Mouse (Mus musculus) neural tube, embryonic 11.5 days (tissue): ENCODE results near the gene Cxcl15. TPM values are rescaled to one million over a fixed set of nuclear protein-coding genes. Genes with fewer than 3 reads are reported as not detected.
"Not testable (repeated sequence)": the region's sequence is repeated elsewhere in the genome, so short reads cannot be mapped to it uniquely, and the experiment has no call there.

Source experiments
- ATAC-seq: fragments of 200-750 bp; cut with Nextera tagmentation; 2 replicates; pipeline ENCODE4 v1.8.0; 2017; ENCODE audit warnings: moderate number of reproducible peaks, mild to moderate bottlenecking, moderate TSS enrichment, moderate library complexity; ENCODE audit not compliant: insufficient read depth, low FRiP score, low TSS enrichment
- DNase-seq: peaks from one replicate; pipeline ENCODE4 v3.0.0-alpha.2; 2015; ENCODE audit warnings: low spot score
- H3K27ac ChIP-seq: fragments of 300-500 bp; sonication (generic); 2 replicates; pipeline ENCODE4 v1.5.1; 2014; ENCODE audit warnings: low read depth, mild to moderate bottlenecking, low read length
- H3K27me3 ChIP-seq: fragments of 300-500 bp; sonication (generic); 2 replicates; pipeline ENCODE4 v1.6.1; 2014; ENCODE audit warnings: mild to moderate bottlenecking, low read length, mixed read lengths; ENCODE audit not compliant: control insufficient read depth, insufficient read depth
- H3K36me3 ChIP-seq: fragments of 300-500 bp; sonication (generic); 2 replicates; pipeline ENCODE4 v1.6.1; 2014; ENCODE audit warnings: mild to moderate bottlenecking, low read length, moderate library complexity, mixed read lengths; ENCODE audit not compliant: control insufficient read depth, insufficient read depth
- H3K4me1 ChIP-seq: fragments of 300-500 bp; sonication (generic); 2 replicates; pipeline ENCODE4 v1.6.1; 2014; ENCODE audit warnings: low read length, mixed read lengths; ENCODE audit not compliant: control insufficient read depth, insufficient read depth
- H3K4me2 ChIP-seq: fragments of 300-500 bp; sonication (generic); 2 replicates; pipeline ENCODE4 v1.6.1; 2014; ENCODE audit warnings: low read depth, mild to moderate bottlenecking, moderate library complexity
- H3K4me3 ChIP-seq: fragments of 300-500 bp; sonication (generic); 2 replicates; pipeline ENCODE4 v1.5.1; 2014; ENCODE audit warnings: low read depth, low read length
- H3K9ac ChIP-seq: fragments of 300-500 bp; sonication (generic); 2 replicates; pipeline ENCODE4 v1.6.1; 2014; ENCODE audit warnings: mild to moderate bottlenecking, low read length
- H3K9me3 ChIP-seq: fragments of 300-500 bp; sonication (generic); 2 replicates; pipeline ENCODE4 v1.6.1; 2016; ENCODE audit warnings: low read length; ENCODE audit not compliant: control insufficient read depth
- WGBS: fragments of 180-500 bp; shearing (Covaris S2); extraction: QIAGEN DNeasy Blood & Tissue Kit; methylation state at CpG from one replicate; pipeline ENCODE4 v1.1.7; 2014; 5-methylcytosine and 5-hydroxymethylcytosine counted together
- polyA plus RNA-seq: library from polyadenylated mRNA; unstranded; fragments of >200 nt; fragmentation: Nextera tagmentation; extraction: Ambion mirVana; gene quantifications from 2 replicates; pipeline ENCODE4 v1.2.1, GENCODE M21; 2014

Gene Cxcl15
- polyA plus RNA-seq, 1 experiment from 2014 or later, result 0.38 TPM

GRCm38 (mm10) chr5:90785659-90786588 is 8.4 kb upstream of the Cxcl15 start, which contains the start of gene Cxcl3:
Cxcl3 (plus strand) TSS chr5:90786103.
- Histone ChIP-seq H3K9me3 (no peaks in the 10 kb centered on the region), H3K4me1 (no peaks in the 10 kb centered on the region), H3K4me3 (peak within 1 kb of the TSS; percentile 8; the same call in 1 of the 2 replicates), H3K27me3 (no peaks in the 10 kb centered on the region), H3K9ac (no peak within 1 kb of the TSS), H3K27ac (no peak within 1 kb of the TSS), H3K4me2 (peak within 1 kb of the TSS; percentile 65), H3K36me3 (no peaks in the 10 kb centered on the region)
- 19% methylated on average over 26 of the region's 26 CpGs for WGBS
- peak; percentile 38 for DNase-seq
- ATAC-seq, result peak; percentile 80

- H3K4me2 ChIP-seq, result no peak overlapping the region
- H3K4me3 ChIP-seq, result no peak overlapping the region
- H3K36me3 ChIP-seq, result no peaks in the 10 kb centered on the region
- DNase-seq (no peak), ATAC-seq (no peak)
- no peak overlapping the region for H3K9ac ChIP-seq
- H3K27me3 ChIP-seq, result no peaks in the 10 kb centered on the region
- no peaks in the 10 kb centered on the region for H3K9me3 ChIP-seq
- no peak overlapping the region for H3K27ac ChIP-seq
- H3K4me1 ChIP-seq, result no peaks in the 10 kb centered on the region
- WGBS, result 81% methylated on average over 4 of the region's 4 CpGs
Measured at GRCm38 (mm10) chr5:90788114-90788513, 6.2 kb upstream of the Cxcl15 start.

- DNase-seq, result no peak
- Histone ChIP-seq H3K36me3 (no peaks in the 10 kb centered on the region), H3K4me2 (no peak overlapping the region), H3K9me3 (no peaks in the 10 kb centered on the region), H3K4me1 (no peaks in the 10 kb centered on the region), H3K4me3 (no peak overlapping the region), H3K27me3 (no peaks in the 10 kb centered on the region), H3K9ac (no peak overlapping the region), H3K27ac (no peak overlapping the region)
- 79% methylated on average over 11 of the region's 11 CpGs for WGBS
- no peak for ATAC-seq
Measured at GRCm38 (mm10) chr5:90789306-90790073, 4.8 kb upstream of the Cxcl15 start.

GRCm38 (mm10) chr5:90790074-90790502 is 4.2 kb upstream of the Cxcl15 start:
- ATAC-seq, result no peak
- H3K27me3 ChIP-seq, result no peaks in the 10 kb centered on the region
- H3K4me1 ChIP-seq, result no peaks in the 10 kb centered on the region
- H3K9me3 ChIP-seq, result no peaks in the 10 kb centered on the region
- H3K4me3 ChIP-seq, result no peak overlapping the region
- H3K36me3 ChIP-seq, result no peaks in the 10 kb centered on the region
- H3K27ac ChIP-seq, result no peak overlapping the region
- DNase-seq, result no peak
- no peak overlapping the region for H3K4me2 ChIP-seq
- no peak overlapping the region for H3K9ac ChIP-seq
- 48% methylated on average over 8 of the region's 8 CpGs for WGBS

- H3K9me3 ChIP-seq, ATAC-seq, H3K4me3 ChIP-seq, H3K9ac ChIP-seq, DNase-seq, H3K4me2 ChIP-seq, H3K27me3 ChIP-seq, H3K4me1 ChIP-seq, H3K27ac ChIP-seq, H3K36me3 ChIP-seq: not testable (repeated sequence)
- 89% methylated on average over 2 of the region's 2 CpGs for WGBS
Measured at GRCm38 (mm10) chr5:90795392-90795791, 1.1 kb downstream of the Cxcl15 start.

- Histone ChIP-seq H3K27ac (no peak overlapping the region), H3K4me3 (no peak overlapping the region), H3K9ac (no peak overlapping the region), H3K36me3 (no peaks in the 10 kb centered on the region), H3K27me3 (no peaks in the 10 kb centered on the region), H3K4me2 (no peak overlapping the region), H3K4me1 (no peaks in the 10 kb centered on the region), H3K9me3 (no peaks in the 10 kb centered on the region)
- DNase-seq (no peak), ATAC-seq (no peak)
Measured at GRCm38 (mm10) chr5:90804574-90804973, 10.2 kb downstream of the Cxcl15 start.

GRCm38 (mm10) chr5:90806050-90806449 is 11.7 kb downstream of the Cxcl15 start:
- DNase-seq (no peak), ATAC-seq (no peak)
- no peak overlapping the region for H3K4me2 ChIP-seq
- no peaks in the 10 kb centered on the region for H3K9me3 ChIP-seq
- H3K4me3 ChIP-seq, result no peak overlapping the region
- H3K27ac ChIP-seq, result no peak overlapping the region
- no peak overlapping the region for H3K9ac ChIP-seq
- H3K36me3 ChIP-seq, result no peaks in the 10 kb centered on the region
- H3K4me1 ChIP-seq, result no peaks in the 10 kb centered on the region
- H3K27me3 ChIP-seq, result no peaks in the 10 kb centered on the region

- H3K36me3 ChIP-seq, result no peaks in the 10 kb centered on the region
- H3K27ac ChIP-seq, result no peak overlapping the region
- H3K9ac ChIP-seq, result no peak overlapping the region
- no peaks in the 10 kb centered on the region for H3K4me1 ChIP-seq
- WGBS, result 78% methylated on average over 3 of the region's 3 CpGs
- no peak overlapping the region for H3K4me2 ChIP-seq
- ATAC-seq, result no peak
- no peaks in the 10 kb centered on the region for H3K9me3 ChIP-seq
- H3K4me3 ChIP-seq, result no peak overlapping the region
- no peak for DNase-seq
- H3K27me3 ChIP-seq, result no peaks in the 10 kb centered on the region
Measured at GRCm38 (mm10) chr5:90807176-90807950, 13.0 kb downstream of the Cxcl15 start.
